Mouse (Mus musculus) testis, adult 2 months (tissue): ENCODE measurements around the gene Tmc2.

Experiments used
- CTCF ChIP-seq: fragments of 200-500 bp; IDR thresholded peaks from 2 replicates; pipeline ENCODE4 v1.5.1; 2012; ENCODE audit warnings: low read depth, mild to moderate bottlenecking, inconsistent platforms, low read length, moderate library complexity; ENCODE audit not compliant: control insufficient read depth, insufficient read depth, insufficient replicate concordance
- POLR2A ChIP-seq: fragments of 200-500 bp; IDR thresholded peaks from 2 replicates; pipeline ENCODE4 v1.6.1; 2012; ENCODE audit warnings: low read depth, mild to moderate bottlenecking, inconsistent platforms, low read length, moderate library complexity; ENCODE audit not compliant: control insufficient read depth

DNA sequence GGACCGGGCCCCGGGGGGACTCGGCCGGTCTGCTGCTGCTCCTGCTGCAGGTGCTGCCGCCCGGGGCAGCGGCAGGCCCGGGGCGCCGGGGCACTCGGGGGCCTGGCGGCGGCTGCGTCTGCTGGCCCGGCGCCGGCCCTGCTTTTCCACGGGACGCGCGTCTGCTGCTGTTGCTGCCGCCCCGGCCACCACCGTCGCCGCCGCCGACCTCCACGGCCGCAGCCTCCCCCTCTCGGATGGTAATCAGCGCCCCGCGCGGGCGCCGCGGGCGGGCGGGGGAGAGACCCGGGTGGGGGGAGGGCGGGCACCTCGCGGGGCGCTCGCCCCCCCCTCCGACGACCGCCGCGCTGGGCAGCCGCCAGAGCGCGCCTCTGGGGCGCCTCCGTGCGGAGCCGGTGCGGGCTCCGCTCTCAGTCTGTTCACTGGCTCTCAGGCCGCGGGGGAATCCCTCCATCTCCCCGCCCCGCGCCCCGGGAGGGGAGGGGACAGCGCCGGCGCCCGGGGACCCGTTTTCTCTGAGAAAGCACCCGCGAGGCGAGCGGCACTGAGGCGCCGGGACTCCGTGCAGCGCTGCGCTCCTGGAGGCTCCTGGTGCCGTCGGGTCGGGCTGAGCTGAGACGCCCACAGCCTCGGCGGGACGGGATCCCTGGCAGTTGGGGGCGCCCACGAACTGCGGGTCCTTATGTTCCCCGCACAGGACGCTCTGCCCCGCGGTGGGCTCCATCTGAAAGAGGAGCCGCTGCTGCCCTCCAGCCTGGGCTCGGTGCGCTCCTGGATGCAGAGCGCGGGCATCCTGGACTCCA, 100.5 kb downstream of the Tmc2 start:
- no peak for TF ChIP-seq CTCF
- no peak for TF ChIP-seq POLR2A
